Comparison of ENCODE assay signal across 7 mouse cellular contexts in the genomic region with DNA sequence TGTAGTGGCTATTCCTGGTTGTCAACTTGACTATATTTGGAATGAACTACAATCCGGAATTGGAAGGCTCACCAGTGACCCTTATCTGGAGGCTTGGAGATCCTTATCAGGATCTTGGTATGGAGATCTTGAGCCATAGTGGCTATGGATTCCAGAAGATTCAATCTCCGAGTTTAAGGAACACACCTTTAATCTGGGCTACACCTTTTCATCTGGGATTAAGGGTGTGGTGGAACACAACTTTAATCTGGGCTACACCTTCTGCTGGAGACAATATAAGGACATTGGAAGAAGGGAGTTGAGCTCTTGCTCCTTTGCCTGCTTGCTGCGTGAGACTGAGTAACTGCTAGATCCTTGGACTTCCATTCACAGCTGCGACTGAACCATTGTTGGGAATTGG. TPM values are rescaled to one million over a fixed set of nuclear protein-coding genes. Genes with fewer than 3 reads are reported as not detected.
DNase-seq lines count a peak whose midpoint lies in the region; ATAC-seq and TF ChIP-seq lines count a peak whose summit lies in the region.
"Not testable (repeated sequence)": the region's sequence is repeated elsewhere in the genome, so short reads cannot be mapped to it uniquely, and the experiment has no call there.

A gene (plus strand): TSS at position 301 of the 400 bp plus-strand sequence.

- H3K9ac ChIP-seq in forebrain, embryonic 11.5 days (ENCODE audit: low read length); liver, embryonic 15.5 days; midbrain, postnatal 0 days (replicated peaks; ENCODE audit: low read length, poor library complexity, severe bottlenecking): not testable (repeated sequence)
- 0 out of 2 replicates have a peak within 1 kb of the TSS, but pooled peaks have one; percentile 52 for H3K9ac ChIP-seq in hindbrain, embryonic 15.5 days

- DNase-seq in adrenal gland, postnatal 36 days; forebrain, embryonic 11.5 days (ENCODE audit: low spot score); heart, adult 8-10 months (ENCODE audit: low spot score); layer of hippocampus, postnatal 36 days; midbrain, postnatal 0 days (ENCODE audit: low spot score): not testable (repeated sequence)

- H3K4me1 ChIP-seq in forebrain, embryonic 11.5 days (replicated peaks; ENCODE audit: control insufficient read depth, insufficient read depth, low read length); midbrain, postnatal 0 days (ENCODE audit: insufficient read depth, low read length): not testable (repeated sequence)
- H3K4me1 ChIP-seq in hindbrain, embryonic 15.5 days (replicated peaks), result peaks cover 10% of the 10 kb centered on the region
- H3K4me1 ChIP-seq in liver, embryonic 15.5 days (replicated peaks), result peaks cover 19% of the 10 kb centered on the region

- 67% methylated on average over 3 of the region's 4 CpGs for WGBS in forebrain, embryonic 11.5 days
- WGBS in hindbrain, embryonic 15.5 days, result 76% methylated on average over 4 of the region's 4 CpGs
- 59% methylated on average over 4 of the region's 4 CpGs for WGBS in liver, embryonic 15.5 days (ENCODE audit: insufficient replicate concordance)
- WGBS in midbrain, postnatal 0 days, result 83% methylated on average over 3 of the region's 4 CpGs

- not testable (repeated sequence) for ATAC-seq in forebrain, embryonic 11.5 days (replicated peaks; ENCODE audit: low FRiP score); hindbrain, embryonic 15.5 days (ENCODE audit: low FRiP score, low read depth); liver, embryonic 15.5 days (ENCODE audit: insufficient read depth); midbrain, postnatal 0 days (ENCODE audit: low FRiP score)

- not testable (repeated sequence) for TF ChIP-seq CTCF in midbrain, postnatal 0 days (IDR thresholded peaks at IDR 0.05)

- H3K9me3 ChIP-seq in forebrain, embryonic 11.5 days (ENCODE audit: control insufficient read depth, low read length); hindbrain, embryonic 15.5 days; liver, embryonic 15.5 days (replicated peaks); midbrain, postnatal 0 days (ENCODE audit: low read length): not testable (repeated sequence)

- H3K36me3 ChIP-seq in forebrain, embryonic 11.5 days (ENCODE audit: control insufficient read depth, insufficient read depth, low read length); hindbrain, embryonic 15.5 days; midbrain, postnatal 0 days (ENCODE audit: insufficient read depth, low read length): not testable (repeated sequence)
- peaks cover 11% of the 10 kb centered on the region for H3K36me3 ChIP-seq in liver, embryonic 15.5 days (replicated peaks)

- not testable (repeated sequence) for H3K27me3 ChIP-seq in forebrain, embryonic 11.5 days (ENCODE audit: control insufficient read depth, insufficient read depth, low read length); midbrain, postnatal 0 days (ENCODE audit: insufficient read depth, low read length)
- peaks cover 17% of the 10 kb centered on the region; the same call in 1 of the 2 replicates for H3K27me3 ChIP-seq in hindbrain, embryonic 15.5 days
- peaks cover 15% of the 10 kb centered on the region; the same call in 1 of the 2 replicates for H3K27me3 ChIP-seq in liver, embryonic 15.5 days

- not testable (repeated sequence) for H3K4me2 ChIP-seq in forebrain, embryonic 11.5 days (ENCODE audit: low read depth, low read length, severe bottlenecking)
- peak within 1 kb of the TSS; percentile 65; the same call in 1 of the 2 replicates for H3K4me2 ChIP-seq in hindbrain, embryonic 15.5 days
- H3K4me2 ChIP-seq in liver, embryonic 15.5 days, result peak within 1 kb of the TSS; percentile 76
- H3K4me2 ChIP-seq in midbrain, postnatal 0 days (ENCODE audit: low read depth, low read length, poor library complexity, severe bottlenecking), result peak within 1 kb of the TSS; percentile 61

- not testable (repeated sequence) for H3K27ac ChIP-seq in forebrain, embryonic 11.5 days (ENCODE audit: low read depth, low read length); midbrain, postnatal 0 days (ENCODE audit: low read depth, low read length)
- peak within 1 kb of the TSS; percentile 74; the same call in 1 of the 2 replicates for H3K27ac ChIP-seq in hindbrain, embryonic 15.5 days (replicated peaks)
- peak within 1 kb of the TSS; percentile 76; the same call in 1 of the 2 replicates for H3K27ac ChIP-seq in liver, embryonic 15.5 days (replicated peaks)

- H3K4me3 ChIP-seq in forebrain, embryonic 11.5 days (ENCODE audit: low read depth, low read length); hindbrain, embryonic 15.5 days; midbrain, postnatal 0 days (ENCODE audit: low read depth, low read length): not testable (repeated sequence)
- peak within 1 kb of the TSS; percentile 84; the same call in 1 of the 2 replicates for H3K4me3 ChIP-seq in liver, embryonic 15.5 days (replicated peaks)

RNA-seq across cellular contexts. Expression of the gene that starts here (rescaled TPM):
- 10 to 100 TPM; 84.2 to 85.8 TPM for total RNA-seq in adrenal gland, postnatal 36 days (2021)
- 371 and 373 TPM in 2 replicates for polyA plus RNA-seq in forebrain, embryonic 11.5 days (2014; fragmentation: Nextera tagmentation; extraction: Ambion mirVana)
- 10 to 100 TPM; 39.9 to 48.3 (median 47.0) TPM for total RNA-seq in heart, adult 8-10 months (2022)
- 216 and 230 TPM in 2 replicates for polyA plus RNA-seq in hindbrain, embryonic 15.5 days (2015; fragmentation: Nextera tagmentation; extraction: Ambion mirVana)
- 10 to 100 TPM; 49.7 to 51.5 TPM for total RNA-seq in layer of hippocampus, postnatal 36 days (2021)
- polyA plus RNA-seq in liver, embryonic 15.5 days (2015; fragmentation: Nextera tagmentation; extraction: Ambion mirVana), result 115 and 125 TPM in 2 replicates
- 112 and 140 TPM in 2 replicates for total RNA-seq in midbrain, postnatal 0 days (2014; rRNA removed)
- polyA plus RNA-seq in midbrain, postnatal 0 days (2015; fragmentation: Nextera tagmentation; extraction: Ambion mirVana), result 210 and 216 TPM in 2 replicates
